Mouse (Mus musculus) hematopoietic stem cell, adult 5-6 weeks (primary cell): ENCODE measurements around the gene Irf3. TPM values are rescaled to one million over a fixed set of nuclear protein-coding genes. Genes with fewer than 3 reads are reported as not detected.
A peak's percentile ranks its signal among the peaks of the same experiment; 100 is the strongest.

Experiments
- ATAC-seq, 2 experiments: fragments of 125-278 bp in 1 of 2; replicated peaks in 1 of 2; 2 replicates each; pipeline ENCODE4 v1.8.0; 2016 to 2017; ENCODE audit warnings: inconsistent platforms in 2 of 2, mild to moderate bottlenecking in 2 of 2, moderate number of reproducible peaks in 2 of 2, low read depth in 1 of 2, moderate TSS enrichment in 1 of 2; ENCODE audit not compliant: low FRiP score in 2 of 2, poor library complexity in 2 of 2, severe bottlenecking in 2 of 2, insufficient read depth in 1 of 2, low TSS enrichment in 1 of 2
- total RNA-seq: library from RNA; stranded (forward); fragments of 172-1452, 232-1000 nt; gene quantifications from 2 replicates; pipeline ENCODE4 v1.2.3, GENCODE M21; 2017

The Irf3 gene
- total RNA-seq, 1 experiment from 2014 or later, result 75.7 TPM

DNA sequence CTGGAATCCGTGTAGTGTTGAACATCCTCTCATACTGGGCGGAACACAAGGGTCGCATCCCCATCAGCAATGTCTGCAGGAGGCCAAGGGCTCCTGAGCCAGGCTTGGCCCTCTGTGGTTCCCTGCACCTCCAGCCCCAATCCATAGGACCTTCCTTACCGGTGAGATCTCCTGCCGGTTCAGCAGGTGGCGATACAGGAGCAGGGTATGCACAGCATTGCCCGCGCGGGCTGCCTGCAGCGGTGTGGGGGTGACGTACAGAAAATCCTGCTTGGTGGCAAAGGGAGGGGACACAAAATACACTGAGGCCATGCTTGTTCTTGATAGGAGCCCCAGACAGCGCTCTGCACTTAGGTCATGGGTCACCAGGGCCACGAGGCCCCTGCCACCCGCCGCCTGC is 30.8 kb upstream of the Irf3 start:
- ATAC-seq, result no peak

DNA sequence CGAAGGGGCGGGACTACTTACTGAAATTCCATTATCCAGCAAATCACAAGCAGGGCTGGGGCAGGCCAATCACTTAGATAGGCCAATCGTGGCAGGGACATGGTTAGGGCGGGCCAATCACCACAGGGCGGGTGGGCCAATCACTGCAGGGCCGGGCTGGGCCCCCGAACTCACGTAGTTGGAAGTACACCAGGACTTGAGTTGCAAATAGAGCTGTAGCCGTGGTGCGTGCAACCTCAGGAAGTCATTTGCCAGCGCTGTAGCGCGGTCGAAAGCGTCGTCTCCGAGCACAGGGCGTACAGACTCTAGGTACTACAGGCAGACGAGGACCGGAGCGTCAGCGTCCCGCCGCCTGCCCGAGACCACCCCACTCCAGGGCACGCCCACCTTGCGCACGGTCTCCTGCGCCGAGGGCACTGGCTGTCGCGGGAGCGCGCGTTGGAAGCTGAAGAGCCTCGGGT is 27.2 kb upstream of the Irf3 start:
- ATAC-seq, result peak; percentile 84 to 86

DNA sequence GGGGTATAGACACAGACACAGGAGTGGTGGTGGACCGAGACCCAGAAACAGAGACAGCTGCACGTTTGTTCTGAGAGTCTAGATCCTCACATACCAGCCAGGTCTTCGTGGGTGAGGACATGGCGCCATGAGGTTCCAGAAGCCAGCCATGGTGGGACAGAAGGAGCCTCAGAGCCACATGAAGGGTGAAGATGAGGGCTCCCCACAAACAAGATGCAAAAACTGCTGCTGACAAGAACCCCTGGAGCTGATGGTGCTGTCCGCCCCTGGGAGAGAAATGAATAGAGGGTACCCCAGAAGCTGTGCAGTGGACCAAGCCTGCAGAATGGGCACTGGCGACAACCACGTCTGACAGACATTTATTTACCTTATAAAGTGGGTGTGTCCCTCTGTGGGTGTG is 26.3 kb upstream of the Irf3 start:
- no peak for ATAC-seq

DNA sequence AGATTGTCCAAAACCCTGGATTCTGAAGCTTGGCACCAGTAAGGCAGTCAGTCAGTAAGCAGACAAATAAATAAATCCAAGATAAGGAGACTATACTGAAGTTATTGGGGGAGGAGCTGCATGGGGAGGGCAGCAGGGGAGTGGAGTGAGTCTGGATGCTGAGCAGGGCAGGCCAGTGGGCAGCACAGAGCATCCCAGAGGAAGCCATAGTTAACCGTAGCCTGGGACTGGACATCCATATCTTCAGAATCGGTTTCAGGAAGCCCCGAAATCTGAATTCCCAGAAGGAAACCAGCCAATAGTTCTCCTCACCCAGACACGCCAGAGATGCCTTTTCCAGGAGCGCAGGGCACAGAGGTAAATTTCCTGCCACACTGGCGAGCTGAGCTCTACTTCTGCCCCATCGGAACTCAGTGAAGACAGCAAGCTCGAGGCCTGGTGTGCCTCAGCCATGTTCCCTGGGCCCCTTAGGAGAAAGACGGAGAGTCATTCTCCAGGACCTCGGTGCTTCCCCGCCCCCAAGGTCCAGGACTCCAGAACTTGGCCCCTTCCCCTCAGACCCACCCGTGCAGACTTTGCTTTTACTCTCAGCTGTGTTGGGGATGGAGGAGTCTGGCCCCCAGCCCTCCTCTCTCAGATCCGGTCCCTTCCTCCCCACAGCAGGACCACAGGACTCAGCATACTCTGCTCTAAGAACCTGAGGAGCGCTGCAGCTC is 23.9 kb upstream of the Irf3 start:
- no peak for ATAC-seq

DNA sequence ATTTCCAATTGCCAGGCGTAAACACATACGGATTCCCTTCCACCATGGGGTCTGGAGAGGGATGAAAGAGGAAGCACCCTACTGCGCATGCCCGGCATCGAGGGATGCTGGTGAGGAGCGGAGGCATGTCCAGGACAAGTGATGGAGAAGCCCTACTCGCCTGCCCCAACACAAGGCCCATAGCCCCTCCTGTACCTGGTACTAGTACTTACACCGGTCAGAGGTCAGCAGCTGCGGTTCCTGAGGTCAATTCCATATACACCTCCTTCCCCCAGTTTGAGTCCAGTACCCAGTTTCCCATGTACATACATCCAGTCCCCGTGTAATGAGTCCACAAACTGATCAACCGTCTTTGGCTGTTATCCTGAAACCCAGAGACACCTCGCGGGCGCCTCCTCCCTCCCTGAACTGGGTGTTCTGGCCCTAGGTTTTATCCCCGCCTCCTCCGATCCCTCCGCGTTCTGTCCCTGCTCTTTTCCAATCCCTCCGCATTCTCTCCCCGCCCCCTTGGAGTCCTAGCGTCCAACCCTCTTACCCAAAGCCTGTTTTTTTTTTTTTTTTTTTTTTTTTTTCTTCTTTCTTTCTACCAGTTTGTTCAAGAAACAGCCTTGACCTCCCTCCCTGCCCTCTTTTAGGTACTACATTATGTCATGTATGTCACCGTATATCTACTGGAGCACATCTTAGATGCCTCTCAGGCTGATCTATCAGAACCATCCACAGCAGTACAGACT is 22.9 kb upstream of the Irf3 start, which contains the start of gene Cpt1c:
Gene Cpt1c (minus strand): TSS at position 469 of the 734 bp plus-strand sequence.
- 0 out of 4 replicates have a peak, but pooled peaks of 1 of the 2 experiments have one; percentile 24 for ATAC-seq

DNA sequence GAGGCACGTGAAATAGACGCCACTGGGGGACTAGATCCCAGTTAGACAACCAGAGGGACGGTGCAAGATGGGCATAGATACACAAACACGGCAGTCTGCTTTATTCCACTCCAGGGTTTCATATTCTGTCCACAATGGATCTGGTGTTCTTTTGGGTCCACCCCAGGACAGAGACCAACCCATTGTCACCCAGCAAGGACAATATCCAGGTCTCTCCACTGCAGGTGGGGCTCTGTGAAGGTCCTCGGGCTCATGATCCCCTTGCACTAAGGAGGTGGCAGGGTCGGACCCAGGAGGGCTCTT is 22.4 kb upstream of the Irf3 start:
- ATAC-seq, result no peak

DNA sequence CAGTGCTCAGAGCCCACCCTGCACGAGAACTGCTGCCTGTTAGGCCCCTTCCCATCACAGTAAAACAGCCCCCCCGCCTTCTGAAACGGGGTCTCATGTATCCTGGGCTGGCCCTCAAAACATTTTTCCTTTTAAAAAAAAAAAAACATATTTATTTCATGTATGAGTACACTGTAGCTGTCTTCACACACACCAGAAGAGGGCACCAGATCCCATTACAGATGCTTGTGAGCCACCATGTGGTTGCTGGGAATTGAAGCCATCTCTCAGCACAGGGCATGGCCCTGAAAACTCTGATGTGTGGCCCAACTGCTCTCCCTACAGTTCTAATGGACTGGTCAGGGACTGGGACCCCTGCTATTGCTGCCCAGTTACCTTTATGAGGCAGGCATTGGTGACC is 19.1 kb upstream of the Irf3 start:
- ATAC-seq, result no peak

DNA sequence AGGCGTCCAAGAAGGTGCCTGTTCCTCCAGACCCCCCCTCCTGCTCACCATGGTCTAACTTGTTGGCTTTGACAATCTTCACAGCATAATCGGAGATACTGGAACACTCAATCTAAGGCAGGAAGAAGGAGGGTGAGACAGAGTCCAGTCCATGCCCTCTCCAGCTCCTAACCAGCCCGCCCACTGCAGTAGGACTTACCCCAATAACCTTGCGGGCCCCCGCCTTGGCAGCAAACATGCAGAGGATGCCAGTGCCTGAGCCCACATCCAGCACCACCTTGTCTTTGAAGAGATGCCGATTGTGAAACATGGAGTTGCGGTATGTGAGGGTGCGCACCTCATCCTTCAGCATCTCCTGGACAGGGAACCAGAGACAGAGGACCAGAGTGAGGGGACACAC is 15.9 kb upstream of the Irf3 start:
- ATAC-seq, result no peak

DNA sequence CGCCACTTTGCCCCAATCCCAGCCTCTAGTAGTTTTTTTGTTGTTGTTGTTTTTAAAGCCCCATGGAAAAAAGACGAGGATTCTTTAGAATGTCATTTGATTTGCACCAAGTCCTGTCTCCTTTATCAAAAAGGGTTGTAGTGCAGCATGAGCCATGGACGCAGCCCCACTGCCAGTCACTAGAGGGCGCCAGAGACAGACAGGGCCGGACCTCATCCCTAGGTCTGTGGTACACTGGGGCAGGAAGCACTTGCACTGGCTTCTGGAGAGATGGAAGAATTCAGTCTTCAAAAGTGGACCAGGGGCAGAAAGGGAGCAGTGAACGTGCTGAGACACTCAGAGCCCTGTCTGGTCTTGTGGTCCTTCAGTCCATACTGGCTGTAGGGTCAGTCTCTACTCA is 14.4 kb upstream of the Irf3 start:
- peak; percentile 30 to 36; a peak in 2 of 4 replicates for ATAC-seq

DNA sequence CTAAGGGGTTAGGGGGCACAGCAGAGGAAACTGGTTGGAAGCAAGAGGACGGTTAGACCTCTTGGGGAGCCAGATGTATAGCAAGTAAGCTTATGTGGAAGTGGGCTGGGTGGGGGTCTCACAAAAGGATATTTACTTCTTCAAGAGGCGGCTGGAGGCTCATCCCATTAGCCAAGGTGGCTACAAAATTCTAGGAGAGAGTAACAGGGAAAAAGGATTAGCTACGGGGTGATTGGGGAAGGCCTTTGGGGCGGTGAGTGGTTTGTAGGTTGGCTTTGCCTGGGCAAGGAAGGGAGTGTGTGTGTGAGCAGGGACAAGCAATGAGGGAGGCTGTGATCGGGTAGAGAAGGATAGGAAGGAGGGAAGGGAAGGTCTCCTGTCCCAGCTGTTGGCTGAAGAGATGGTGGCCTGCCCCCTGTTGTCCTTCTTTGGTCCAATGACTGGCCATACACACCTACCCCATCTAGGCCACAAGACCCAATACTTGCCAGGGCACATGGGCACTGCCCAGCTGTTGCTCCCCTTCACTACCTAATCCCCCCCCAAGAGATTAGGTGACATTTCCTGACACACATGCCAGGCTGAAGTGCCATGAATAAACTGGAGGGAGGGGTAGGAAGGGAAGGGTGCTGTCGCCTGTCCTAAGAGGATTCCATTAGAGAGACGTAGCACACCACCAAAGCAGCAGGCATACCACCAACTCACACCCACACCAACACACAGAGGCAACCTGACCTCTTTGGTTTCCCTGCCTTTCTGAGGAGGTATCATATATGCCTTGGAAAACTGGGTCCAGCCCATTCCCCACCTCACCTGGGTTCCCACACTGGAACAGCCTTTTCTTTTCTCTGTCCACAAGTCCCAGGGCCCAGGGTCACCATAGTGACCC is 13.3 kb upstream of the Irf3 start:
- ATAC-seq, result no peak

DNA sequence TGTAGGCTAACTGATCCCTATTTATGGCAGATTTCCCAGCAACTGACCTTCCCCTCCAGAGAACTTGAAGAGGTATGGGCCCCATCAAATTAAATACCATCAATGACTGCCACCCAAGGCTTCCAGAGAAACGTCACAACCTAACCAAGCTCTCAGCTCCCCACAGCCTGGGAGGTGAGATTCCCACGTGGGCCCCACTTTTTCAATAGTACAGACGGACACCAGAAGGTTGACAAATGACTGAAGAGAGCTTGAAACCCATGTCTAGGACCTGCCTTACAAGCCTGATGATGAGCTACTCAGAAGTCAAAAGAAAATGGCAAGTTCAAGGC is 12.6 kb upstream of the Irf3 start:
- no peak for ATAC-seq

DNA sequence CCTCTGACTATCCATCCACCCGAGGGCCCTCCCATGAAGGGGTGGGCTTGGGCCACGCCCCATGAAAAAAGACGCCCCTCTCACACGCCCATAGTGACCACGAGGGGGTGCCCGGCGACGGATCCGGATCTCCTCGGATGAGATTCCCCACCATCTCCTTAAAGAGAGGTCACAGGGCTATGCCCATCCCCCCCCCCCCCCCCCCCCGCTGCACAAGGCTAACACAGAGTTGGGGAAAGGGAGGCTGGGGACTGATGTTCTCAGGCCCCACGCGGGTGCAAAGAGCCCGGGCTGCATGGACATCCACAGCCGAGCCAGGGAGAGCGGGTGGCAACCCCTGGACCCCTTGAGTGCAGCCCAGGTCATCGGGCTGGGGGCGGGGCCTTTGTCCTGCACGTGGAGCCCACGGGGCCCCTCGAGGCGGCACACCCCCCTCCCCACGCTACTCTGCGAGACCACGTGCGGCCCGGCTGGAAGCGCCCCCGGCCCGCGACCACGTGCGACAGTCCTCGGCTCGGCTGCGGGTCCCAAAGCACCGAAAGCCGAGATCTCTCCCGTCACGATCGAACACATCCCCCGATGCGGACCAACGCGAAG is 11.8 kb upstream of the Irf3 start:
- no peak; a peak in 1 of 4 replicates for ATAC-seq

DNA sequence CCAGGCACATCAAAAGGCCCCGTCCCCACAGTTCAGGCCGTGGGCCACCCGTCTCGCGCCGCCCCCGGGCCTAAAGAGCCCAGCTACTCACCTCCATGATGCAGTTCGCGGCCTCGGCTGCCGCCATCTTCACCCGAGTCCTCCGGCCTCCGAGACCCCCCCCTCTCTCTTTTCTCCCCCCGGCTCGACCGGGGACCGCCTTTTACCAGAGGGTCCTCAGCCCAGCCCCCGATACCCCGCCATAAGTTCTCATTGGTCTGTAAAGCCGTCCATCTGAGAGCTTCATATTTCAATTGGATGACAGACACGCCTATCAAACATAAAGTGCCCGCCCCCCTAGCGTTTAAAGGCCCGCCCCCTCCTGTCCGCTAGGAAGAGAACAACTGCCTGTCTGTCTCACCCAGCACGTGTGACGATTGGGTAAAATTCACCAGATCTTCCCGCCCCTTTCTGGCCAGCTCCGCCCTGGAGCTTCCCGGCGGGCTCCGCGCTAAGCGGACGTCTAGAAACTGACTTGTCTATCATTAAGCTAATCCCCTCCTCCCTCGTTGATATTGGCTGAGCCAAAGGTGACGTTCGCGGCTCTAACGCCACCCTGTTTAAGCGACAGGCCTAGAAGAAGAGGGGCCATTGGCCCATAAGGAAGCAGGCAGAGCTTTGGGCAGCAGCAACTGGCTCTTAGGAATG is 11.1 kb upstream of the Irf3 start, which contains the start of gene Prmt1:
Gene Prmt1 (minus strand): TSS at position 377 of the 687 bp plus-strand sequence.
- ATAC-seq, result peak; percentile 89 to 90

DNA sequence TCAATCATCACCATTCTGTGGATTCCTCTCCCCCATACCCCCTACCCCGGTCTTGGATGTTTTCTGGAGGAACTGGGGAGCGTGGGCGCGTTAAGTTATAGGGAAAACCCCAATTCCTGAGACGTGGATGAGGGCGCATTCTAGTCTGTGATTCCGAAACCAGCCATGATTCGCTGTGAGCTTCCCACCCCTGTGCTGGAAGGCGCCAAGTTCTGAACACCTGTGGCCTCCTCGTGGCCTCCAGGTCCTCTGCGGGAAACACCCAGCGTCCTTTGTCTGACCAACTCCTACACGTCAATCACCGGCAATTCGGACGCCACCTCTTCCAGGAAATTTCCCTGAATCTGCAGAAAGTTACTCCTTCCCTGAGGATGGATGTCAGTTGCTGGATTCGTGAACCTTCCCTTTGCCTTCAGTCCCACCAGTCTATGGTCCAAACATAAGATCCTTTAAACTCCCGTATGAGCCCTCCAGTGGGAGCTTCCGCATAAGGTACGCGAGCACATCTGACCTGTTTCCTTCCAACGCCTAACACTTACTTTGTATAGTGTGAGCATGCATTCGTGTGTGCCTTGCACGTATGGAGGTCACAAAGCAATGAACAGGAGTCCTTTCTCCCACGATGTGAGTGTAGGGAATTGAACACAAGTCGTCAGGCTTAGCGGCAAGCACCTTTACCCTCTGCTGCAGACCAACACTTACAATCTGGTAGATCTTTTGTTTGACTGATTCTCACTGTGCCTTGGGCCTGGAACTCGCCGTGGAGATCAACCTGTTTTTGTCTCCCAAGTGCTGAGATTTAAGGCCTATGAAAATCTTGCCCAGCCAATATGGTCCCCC is 10.3 kb upstream of the Irf3 start:
- ATAC-seq, result peak; percentile 4 to 10; a peak in 1 of 4 replicates

DNA sequence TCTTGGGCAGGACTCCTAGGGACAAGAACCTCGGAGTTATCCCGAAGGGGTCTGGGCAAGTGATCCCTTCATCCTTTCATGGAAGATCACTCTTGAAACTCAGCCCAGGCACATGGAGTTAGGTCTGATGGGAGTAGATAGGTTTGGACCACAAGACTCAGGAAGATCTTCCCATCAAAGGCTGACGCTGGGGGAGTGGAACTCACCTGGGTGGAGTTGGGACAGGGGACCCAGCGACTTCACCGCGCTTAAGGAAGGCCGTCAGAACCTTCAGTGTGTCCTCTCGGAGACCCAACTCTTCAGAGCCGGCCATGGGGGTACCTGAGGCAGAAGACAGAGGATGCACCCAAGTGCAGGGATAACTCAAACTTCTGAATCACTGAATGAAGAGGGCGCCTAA is 776 bp upstream of the Irf3 start:
- ATAC-seq, result no peak

DNA sequence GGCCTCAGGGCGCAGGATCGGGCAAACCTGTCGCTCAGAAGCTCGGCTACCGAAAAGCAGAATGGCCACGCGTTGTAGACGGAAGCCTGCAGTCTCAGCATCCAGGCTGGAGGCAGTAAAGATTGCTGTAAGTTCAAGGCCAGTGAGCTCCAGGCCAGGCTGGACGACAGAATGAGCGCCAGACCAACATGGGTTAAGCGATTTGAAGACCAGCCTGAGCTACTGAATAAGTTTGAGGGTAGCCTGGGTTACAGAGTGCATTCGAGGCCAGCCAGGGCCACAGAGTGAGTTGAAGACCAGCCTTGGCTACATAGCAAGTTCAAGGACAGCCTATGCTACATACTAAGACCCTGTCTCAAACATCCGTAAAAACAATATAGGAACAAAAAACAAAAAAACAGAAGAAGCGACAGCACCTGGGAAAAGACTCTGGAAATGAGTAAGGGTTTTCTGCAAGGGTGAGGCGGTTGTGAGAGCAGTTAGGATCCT is 536 bp downstream of the Irf3 start:
- ATAC-seq, result 0 out of 4 replicates have a peak, but pooled peaks of 1 of the 2 experiments have one; percentile 1
